Mouse (Mus musculus) spleen, postnatal 4 days (tissue): Measurements from ENCODE around the gene Oxa1l.

Experiments used
- DNase-seq, 2 experiments: peaks; one replicate each; pipeline ENCODE4 v3.0.0; 2022; ENCODE audit warnings: low spot score in 2 of 2

Gene Oxa1l

GRCm38 (mm10) chr14:54370595-54370994 is 10.0 kb downstream of the Oxa1l start:
- DNase-seq: no peak

DNA sequence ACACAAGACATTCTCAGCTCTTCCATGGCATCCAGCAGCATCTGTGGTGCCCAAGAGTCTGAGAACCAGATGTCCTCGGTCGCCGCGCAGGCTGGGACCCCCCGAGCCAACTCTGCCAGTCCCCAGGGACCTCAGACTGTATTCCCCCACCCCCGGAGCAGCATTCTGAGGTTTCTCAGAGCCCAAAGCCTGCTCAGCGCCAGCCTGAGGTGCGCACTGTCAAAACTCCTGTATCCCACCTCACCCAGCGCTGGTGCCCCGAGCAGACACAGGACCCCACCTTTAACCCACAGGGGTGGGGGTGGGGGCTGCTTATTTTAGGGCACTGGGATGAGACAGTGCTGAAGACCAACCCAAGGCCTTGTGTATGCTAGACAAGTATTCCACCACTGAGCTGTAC is 10.8 kb downstream of the Oxa1l start:
- DNase-seq: no peak

DNA sequence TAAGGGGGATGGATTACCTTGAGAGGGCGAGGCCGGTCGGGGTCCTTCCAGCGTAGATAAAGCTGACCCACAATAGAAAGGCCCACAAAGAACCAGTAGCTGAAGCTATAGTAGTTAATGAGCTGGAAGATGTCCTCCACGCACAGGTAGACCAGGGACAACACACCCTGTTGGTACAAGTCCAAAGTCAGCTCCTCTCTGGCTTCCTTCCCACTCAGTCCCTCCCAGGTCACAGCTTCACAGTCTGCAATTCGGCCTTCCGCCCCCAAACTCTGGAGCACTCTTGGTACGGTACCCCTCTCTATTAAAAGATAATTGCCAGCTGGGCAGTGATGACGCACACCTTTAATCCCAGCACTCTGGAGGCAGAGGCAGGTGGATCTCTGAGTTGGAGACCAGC is 12.3 kb downstream of the Oxa1l start:
- DNase-seq: no peak

DNA sequence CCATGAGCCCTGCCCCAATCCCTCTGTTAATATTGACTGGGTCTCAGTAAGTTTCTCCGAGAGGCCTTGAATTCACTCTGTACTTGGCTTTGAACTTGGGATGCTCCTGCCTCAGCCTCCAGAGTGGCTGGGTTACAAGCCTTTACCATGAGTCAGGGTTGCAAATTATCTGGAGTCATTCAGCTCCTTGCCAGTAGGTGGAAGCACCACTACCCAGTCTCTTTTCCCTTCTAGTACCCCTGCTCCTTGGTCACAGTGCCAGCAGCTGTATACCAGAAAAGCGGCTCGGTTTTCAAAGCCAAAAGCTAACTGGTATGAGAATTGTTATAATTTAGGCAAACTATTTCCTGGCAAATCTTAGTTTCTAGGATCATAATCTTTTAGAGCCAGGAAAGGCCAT is 15.3 kb downstream of the Oxa1l start:
- DNase-seq: peak in 1 of 2 experiments; percentile 35

- DNase-seq: no peak
Measured at GRCm38 (mm10) chr14:54377166-54377565, 16.5 kb downstream of the Oxa1l start.

GRCm38 (mm10) chr14:54379571-54379970 is 18.9 kb downstream of the Oxa1l start:
- no peak for DNase-seq

GRCm38 (mm10) chr14:54380616-54381015 is 20.0 kb downstream of the Oxa1l start:
- no peak for DNase-seq

DNA sequence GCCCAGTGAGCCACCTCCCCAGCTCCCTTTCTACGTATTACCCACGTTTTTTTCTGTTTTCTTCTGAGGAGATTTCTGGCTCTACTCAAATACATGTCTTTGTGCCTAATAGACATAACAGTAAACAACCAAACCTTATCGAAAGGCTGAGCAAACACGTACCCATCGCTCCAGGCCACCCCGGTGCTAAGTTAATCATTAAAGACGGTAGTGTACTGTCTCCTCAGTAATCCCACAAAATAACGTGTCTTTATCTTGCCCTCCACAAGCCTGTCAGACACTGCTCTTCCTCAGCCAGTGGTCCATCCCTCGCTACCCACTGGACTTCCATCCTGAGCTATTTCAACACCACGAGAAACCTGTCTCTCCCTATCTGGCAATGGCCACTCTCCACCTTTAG is 21.2 kb downstream of the Oxa1l start:
- DNase-seq: no peak

- no peak for DNase-seq
Measured at GRCm38 (mm10) chr14:54382641-54383040, 22.0 kb downstream of the Oxa1l start.

DNA sequence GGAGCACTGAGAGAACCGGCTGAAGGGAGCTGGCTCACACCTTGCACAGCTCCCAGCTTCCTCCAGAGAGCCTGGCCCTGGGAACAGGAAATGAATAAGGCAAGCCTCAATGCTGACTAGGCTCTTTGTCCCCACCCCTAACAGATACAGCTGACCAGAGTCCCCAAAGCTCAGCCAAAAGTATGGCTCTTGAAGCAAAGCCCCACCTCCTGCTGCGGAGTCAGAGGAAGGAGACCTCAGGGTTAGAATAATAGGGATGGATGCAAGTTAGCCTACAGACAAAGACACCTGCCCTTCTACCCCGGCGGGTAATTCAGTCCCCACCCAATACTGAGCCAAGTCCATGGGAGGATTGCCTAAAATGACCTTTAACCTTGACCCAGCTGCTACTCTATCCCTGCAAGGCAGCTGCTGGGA is 22.7 kb downstream of the Oxa1l start:
- DNase-seq: no peak

DNA sequence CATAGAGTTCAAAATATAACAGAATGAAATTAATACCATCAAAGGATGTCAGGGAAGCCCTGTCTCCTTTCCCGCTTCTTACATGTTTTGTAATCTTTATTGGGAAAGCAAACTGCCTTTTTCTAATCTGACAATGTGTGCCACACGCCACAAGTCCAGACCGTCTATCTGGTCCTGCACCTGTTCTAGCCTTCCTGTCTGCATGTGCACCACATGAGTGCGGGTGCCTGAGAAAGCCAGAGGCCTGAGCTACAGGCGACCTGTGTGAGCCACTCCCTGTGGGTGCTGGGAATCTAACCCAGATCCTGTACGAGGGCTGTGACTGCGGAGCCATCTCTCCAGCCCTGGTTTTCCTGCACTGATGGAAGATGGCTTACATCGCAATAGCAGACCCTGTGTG is 23.8 kb downstream of the Oxa1l start:
- DNase-seq: no peak

DNA sequence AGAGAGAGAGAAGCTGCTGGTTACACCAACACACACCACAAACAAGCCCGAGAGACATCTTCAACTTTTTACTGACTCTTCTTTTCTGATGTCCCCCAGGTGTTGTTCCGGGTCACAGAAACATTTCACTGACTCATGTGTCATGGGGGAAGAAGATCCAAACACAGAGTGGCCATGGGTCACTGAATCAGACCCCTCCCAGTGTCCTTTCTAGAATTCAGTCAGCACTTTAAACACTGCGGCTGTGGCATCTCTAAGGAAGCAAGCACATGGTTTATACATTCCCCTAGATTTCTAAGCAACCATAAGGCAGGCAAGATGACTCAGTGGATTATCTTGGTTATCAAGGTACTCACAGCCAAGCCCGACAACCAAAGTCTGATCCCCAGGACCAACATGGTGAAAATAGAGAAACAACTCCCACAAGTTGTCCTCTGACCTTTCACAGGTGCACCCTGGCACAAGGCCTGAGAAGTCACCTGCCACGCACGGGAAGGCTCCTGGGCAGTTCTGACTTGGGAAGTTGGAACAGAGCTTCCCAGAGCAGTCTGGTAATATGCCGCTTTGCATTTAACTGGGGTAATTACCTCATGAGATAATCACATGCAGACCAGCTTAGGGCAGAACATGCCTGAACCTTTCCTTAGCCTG is 25.5 kb downstream of the Oxa1l start:
- no peak for DNase-seq

GRCm38 (mm10) chr14:54387546-54387945 is 26.9 kb downstream of the Oxa1l start:
- no peak for DNase-seq

GRCm38 (mm10) chr14:54390843-54391242 is 30.2 kb downstream of the Oxa1l start:
- no peak for DNase-seq

DNA sequence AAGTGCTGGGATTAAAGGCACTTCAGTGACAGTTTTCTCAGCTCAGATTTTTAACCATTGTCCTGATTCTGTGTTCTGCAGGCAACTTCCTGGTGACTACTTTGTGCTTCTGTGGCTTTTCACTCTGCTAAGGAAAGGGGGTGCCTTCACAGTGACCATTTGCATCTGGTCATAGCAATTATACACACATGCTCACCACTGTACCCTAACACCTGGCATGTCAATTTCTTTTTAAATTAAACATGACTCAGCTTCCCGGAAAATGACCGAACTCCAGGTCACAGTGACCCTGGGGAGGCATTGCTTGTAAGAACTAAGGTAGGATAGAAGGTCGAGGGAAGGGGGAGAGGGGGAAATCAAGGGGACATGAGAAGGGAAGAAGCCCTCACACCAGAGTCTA is 33.2 kb downstream of the Oxa1l start:
- DNase-seq: no peak

GRCm38 (mm10) chr14:54394309-54394708 is 33.7 kb downstream of the Oxa1l start:
- no peak for DNase-seq

DNA sequence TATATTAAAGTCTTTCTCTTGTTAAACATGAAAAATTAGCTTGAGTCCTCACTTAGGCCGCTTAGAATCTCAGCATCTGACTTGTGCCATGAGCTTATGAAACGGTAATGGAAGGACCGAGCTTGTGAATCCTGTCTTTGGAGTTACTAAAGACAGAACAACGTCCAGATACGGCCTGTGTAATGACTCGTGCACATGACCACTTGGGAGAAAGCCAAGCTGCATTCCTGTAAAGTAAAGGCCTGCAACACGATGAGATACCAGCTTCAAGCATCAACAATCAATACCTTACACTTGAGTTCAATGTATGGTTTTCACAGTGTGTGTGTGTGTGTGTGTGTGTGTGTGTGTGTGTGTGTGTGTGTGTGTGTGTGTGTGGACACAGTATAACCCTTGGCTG is 36.1 kb downstream of the Oxa1l start:
- DNase-seq: no peak

DNA sequence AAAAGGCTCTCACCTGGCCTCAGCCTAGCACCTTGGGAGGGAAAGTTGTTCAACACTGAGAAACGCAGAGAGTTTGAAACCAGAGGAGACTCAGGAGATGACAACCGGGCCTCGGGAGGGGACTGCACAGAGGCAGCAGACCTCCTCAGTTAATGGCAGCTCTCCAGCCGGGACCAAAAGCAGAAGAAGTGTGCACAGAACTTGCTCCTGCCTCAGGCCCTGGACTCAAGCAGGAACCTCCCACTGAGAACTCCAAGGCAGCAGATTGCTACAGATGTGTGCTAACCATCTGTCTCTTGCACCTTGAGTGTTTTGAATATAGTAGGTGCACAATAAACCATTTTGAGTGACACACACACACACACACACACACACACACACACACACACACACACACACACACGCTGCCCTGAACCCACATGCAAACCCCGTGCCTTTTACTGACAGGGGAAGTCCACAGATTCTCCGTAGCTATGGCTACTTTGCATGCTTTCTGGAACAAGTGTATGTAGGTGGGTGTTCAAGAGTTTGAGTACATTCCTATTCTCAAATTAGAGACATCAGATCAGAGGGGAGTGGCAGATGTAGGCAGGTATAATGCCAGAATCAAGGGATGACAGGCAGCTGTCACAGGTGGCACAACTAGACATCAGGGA is 37.4 kb downstream of the Oxa1l start:
- no peak for DNase-seq

DNA sequence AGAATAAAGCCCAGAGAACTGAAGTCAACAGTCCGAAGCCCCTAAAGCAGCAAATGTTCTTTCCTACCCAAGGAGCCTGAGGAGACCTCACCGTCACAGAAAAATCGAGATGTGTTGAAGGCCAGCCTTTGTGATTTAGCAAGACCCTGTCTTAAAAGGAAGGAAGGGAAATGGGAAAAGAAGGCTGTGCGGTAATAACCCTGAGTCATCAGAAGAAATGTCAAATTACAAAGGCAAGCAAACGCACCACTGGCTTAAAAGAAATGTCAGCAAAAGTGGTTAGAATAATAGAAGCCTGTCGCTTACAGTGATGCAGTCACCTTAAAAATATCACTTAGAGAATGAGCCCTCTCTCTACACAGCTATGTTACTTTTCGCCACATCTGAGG is 37.9 kb downstream of the Oxa1l start:
- DNase-seq: no peak

- DNase-seq: no peak
Measured at GRCm38 (mm10) chr14:54398921-54399382, 38.3 kb downstream of the Oxa1l start.

DNA sequence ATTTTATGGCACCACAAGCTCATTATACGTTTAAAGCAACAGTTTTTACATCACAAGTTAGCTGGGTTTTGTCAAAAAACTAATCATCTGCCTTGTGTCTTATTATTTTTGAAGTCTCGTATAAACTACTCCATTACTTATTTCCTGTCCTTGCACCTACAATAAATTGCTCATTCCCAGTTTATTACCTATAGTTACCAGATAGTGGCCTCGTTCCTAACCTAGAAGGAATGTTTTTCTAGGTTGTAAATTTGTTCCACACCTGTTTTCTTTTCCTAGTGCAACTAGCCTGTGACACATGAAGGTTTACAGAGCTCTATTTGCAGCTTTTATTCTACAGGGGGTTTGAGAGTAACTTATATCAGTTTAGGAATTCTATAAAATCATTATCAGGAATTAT is 41.1 kb downstream of the Oxa1l start:
- no peak for DNase-seq

DNA sequence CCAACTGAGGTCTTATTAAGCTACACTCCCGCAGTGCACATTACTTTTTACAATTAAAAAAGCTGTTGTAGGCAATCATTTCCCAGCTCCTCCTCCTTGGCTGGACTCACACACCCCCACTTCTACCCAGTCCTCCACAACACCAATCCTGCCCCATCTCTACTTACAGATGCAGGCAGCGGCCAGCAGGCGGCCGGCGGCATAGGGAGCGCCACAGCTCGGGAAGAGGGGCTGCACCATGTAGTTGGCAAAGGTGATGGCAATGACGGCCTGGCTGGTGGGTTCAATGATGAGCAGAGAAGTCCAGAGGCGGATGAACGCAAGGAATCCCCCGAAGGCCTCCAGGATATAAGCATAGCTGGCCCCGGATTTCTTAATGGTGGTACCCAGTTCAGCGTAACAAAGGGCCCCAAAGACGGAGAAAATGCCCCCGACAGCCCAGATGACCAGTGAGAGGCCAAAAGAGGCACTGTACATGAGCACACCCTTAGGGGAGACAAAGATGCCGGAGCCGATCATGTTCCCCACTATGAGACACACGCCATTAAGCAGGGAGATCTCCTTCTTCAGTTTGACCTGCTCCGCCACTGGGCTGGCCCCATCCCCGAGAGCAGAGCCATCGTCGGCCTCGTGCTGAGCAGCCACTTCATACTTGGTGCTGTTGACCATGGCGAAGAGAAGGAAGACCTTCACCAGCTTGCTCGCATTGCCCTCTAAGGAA is 47.9 kb downstream of the Oxa1l start:
- no peak for DNase-seq

GRCm38 (mm10) chr14:54409057-54409645 is 48.5 kb downstream of the Oxa1l start:
- no peak for DNase-seq
